Mouse (Mus musculus): ENCODE measurements around the gene Jak3.

DNA sequence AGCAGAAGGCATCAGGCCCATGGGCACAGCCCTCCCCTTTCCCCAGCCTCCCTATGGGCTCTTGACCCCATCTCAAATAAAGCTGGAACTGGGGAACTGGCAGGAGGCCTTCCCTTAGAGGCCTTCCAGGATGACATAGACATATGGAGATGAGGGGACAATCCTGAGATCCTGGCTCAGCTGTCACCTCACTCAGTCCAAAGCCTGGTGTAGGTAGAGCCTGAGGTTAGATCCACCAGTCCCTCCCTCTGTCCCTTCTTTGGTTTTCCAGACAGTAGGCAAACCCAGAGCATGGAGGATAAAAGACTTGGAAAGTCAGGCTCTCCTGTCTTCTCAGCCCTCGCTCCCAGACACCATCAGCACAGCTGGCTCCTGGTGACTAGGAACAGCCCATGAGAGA lies 9.2 kb upstream of the Jak3 start:
- TF ChIP-seq CTCF (IDR thresholded peaks at IDR 0.05; ENCODE audit: low read depth) (no peak), EP300 (IDR thresholded peaks at IDR 0.05; ENCODE audit: low read depth) (no peak)
